Mouse (Mus musculus) megakaryocyte, embryonic 14.5 days (primary cell): Measurements from ENCODE around the gene Ugt1a6a.

ENCODE experiments used
- FLI1 ChIP-seq: IDR thresholded peaks from 2 replicates; pipeline ENCODE4 v1.6.1; 2012; ENCODE audit warnings: low read length, inconsistent platforms, mixed read lengths
- GATA1 ChIP-seq: IDR thresholded peaks from 3 replicates; pipeline ENCODE4 v1.6.1; 2012; ENCODE audit warnings: mixed read lengths, low read length, inconsistent platforms, borderline replicate concordance

- TF ChIP-seq GATA1 (no peak), FLI1 (no peak)
These were observed 125.0 kb downstream of the Ugt1a6a start for GRCm38 (mm10) chr1:88259643-88260024.
